Mouse (Mus musculus) left cerebral cortex, adult 18-20 months (tissue): ENCODE measurements around the gene Pex26. TPM values are rescaled to one million over a fixed set of nuclear protein-coding genes. Genes with fewer than 3 reads are reported as not detected.

ENCODE experiments used
- DNase-seq, 2 experiments: peaks; one replicate each; pipeline ENCODE4 v3.0.0; 2021 to 2022; ENCODE audit warnings: low spot score in 2 of 2, mixed read lengths in 1 of 2
- total RNA-seq, 2 experiments: library from RNA; stranded (reverse); gene quantifications; 2 replicates each; pipeline ENCODE4 v1.2.3; 2021

Gene Pex26
- total RNA-seq, 2 experiments from 2014 or later = 14.4 to 16.4 TPM

DNA sequence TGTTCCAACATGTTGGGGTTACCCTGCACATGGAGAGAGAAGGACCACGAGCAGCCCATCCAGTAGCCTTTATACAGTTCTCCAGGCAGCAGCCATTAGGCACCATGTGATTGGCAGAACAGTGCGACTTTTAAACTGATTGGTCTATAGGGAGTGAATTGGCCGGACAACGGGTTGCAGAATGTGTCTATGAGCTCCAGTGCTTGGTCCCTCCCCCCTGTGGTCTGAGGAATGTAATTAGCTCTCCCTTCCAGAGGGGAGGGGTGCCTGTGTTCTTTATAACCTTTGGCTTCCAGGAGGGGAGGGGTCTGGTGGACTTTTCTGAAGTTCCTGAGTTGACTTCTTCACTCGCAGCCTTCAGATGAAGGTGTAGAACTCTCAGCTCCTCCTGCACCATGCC lies 18.6 kb downstream of the Pex26 start:
- no peak for DNase-seq

DNA sequence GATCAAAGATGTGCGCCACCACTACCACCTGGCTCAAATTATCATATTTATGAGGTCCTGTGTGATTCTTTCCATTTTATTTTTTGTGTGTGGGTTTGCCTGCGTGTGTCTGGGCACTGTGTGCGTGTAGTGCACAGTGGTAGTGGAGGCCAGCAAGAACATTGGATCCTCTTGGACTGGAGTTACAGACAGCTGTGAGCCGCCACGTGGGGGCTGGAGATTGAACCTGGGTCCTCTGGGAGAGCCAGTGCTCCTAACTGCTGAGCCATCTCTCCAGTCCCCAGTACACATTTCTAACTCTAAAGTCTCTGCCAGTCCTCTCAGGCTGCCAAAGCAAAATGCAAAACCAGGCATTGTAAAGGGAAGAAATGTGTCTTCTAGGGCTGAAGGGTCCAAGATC lies 23.0 kb downstream of the Pex26 start:
- no peak for DNase-seq

DNA sequence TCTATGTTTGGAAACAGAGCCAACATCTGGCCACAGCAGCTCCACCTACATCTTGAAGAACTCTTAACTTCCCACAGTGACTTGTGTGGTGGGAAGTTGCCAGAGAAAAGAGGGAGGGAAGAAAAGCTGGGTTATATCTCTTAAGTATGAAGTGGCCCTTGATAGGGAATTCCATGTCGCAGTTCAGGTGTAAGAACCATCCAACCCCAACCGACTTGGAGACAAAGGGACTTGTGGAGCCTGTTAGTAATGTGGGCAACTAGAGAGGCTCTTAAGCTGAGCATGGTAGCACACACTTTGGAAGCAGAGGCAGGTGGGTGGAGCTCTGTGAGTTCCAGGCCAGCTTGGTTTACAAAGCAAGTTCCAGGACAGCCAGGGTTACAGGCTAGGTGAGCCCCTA lies 26.1 kb downstream of the Pex26 start:
- no peak for DNase-seq

DNA sequence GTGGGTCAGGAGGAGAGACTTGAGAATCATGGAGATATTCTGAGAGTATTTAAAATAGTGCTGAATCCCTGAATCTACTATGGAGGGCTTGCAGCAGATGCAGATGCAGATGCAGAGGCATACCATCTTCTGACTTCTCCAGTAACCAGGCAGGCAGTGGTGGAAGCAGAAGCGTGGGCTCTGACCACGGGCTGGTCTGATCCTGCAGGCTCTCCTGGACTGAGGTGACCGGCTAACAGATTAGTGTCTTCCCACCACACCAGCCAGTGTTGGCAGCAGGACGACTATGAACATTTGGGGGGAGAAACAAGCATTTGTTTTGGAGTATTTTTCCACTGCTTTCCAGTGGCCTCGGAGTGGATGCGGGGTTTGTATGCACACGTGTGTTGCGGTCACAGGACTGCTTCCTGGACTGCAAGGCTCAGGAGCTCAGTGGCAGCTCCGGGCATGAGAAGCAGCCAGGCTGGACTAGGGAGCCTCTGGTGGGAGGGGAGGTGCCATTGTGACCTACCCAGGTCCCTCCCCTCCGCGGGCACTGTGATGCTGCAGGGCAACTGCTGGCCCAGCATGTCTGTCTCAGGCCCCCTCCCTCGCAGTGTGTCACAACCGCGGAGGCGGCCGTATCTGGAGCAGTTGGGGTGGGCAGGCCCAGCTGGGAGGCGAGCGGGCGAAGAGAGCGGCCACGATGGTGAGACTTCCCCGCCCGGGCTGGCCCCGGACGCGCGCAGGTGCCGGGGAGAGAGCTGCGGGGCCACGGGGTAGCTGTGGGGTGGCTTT lies 26.9 kb downstream of the Pex26 start, which contains the start of gene Tuba8:
Gene Tuba8 (plus strand): TSS at position 548 of the 777 bp plus-strand sequence.
- peak; percentile 79 to 84 for DNase-seq

DNA sequence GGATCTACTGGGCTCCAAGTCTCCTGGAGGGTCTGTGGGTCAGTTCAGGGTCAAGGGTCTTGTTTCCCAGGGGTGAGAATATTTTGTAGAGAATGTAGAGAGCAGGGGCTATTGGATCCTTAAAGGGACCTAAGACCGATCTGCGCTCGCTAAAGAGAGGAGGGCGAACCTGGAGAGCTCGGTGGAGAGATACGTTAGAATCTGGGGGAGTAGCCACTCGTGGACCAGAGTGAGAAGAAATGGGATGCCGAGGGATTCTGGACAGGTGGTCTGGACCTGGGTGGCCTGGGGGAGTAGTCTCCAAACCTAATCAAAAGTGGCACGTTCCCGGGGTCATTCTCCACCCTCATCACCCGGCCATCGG lies 27.4 kb downstream of the Pex26 start:
- no peak for DNase-seq

DNA sequence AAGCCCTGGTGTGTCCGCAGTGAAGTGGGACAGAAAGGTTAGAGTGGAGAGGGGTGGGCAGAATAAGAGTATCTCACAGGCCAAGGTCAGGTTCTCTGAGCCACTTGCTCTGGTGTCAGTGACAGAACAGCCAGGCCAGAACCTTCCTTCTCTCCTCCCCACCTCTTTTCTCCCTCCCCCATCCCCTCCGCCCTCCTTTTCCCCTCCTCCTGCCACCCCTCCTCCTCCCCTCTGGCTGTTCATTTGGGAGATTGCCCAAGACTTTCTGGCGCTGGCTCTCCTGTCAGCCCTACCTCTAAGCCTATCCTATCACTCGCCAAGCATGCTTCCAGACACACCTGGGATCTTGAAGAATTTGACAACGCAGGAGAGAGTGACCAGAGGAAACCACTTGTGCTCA lies 28.3 kb downstream of the Pex26 start:
- DNase-seq = no peak

DNA sequence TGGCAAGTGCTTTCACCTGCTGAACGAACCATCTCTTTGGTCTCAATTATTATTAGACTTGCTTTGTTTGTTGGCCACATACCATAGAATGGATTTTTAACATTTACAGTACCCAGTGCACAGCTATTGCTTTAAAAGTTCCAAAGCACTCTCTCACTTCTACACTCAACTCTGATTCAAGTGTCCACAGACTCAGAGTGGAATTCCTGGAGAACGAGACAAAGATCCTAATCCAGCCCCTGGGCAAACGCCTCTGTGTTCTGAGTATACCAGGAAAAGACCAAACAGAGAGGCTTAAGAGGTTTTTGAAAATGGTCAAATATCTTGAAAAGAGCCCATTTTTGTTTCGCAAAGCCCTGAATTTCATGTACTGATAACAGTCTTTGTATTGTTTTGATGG lies 29.5 kb downstream of the Pex26 start:
- no peak for DNase-seq

DNA sequence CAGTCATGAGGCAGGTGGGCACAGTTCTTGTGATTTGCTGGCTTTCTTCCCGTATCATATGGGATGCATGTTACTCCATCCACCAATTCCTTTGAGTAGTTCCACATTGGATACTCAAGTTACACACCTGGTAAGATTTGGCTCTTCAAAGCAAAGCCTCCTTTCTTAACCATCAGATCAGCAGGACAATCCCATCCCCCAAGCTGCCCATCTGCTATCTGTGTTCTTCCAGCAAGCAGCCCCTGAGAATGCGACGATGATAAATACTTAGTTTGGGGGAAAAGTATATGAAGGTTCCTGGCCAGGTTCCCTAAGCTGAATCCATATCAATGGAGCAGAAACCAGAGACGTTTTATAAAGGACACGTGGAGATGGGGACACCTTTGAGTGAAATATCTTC lies 30.8 kb downstream of the Pex26 start:
- no peak for DNase-seq

DNA sequence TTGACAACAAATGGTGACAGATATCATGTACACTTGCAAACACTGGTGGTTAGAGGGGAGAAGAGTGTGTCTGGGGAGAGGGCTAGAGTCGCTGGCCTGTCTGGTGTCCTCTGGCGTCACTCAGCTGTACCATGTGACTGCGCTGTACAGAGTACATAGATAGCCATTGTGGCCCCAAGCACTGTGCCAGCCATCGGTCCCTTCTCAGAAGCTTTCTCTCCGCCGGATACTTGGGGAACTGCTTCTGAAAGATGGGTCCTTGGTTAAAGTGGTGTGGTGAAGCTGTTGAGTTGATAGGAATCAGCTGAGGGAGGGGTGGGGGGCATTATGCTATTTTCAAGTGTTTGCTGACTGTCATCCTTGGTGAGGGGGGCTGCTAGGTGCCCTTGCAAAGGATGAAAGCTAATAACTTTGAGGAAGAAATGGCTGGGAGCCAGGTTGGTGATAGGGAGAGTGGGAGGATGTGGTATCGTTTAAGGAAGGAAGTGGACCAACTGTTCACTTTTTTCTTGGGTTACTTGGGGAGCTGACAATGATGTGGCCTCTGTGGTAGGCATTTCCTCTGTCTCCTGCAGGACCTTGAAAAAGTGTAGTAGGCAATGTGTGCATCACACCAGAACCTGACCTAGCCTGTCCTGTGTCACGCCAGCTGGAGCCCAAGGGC lies 31.3 kb downstream of the Pex26 start:
- no peak for DNase-seq

DNA sequence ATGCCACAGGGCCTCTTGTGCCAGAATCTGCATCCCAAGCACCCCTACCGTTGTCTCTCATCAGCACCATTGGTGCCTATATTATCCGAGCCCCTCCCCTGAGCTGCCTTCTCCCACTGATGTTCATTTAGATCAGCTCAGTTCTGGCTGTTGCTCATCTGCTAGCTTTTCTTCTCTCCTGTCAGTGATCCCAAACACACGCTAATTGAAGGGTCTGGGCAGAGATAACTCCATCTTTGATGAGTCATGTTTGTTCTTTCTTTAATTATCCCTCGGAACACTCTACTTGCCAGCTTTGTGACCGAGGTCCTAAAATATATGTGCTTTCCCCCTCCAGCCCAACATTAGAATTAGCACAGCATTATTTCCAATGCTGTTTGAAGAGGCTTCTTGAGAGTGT lies 31.9 kb downstream of the Pex26 start:
- DNase-seq = no peak

DNA sequence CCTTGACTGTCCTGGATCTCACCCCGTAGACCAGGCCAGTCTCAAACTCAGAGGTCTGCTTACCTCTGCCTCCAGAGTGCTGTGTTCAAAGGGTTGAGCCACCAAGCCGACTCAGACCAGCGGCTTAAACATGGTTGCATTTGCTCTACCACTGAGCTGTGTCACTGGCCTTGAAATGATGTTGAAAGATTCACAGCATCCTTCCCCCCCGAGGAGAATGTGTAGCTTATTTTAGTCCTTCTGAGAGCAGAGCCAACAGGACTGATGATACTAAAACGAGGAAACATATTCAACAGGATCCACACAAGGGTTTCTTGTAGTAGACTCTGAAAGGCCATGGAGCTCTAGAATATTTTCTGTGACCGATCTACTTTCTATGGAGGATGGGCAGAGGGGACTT lies 32.4 kb downstream of the Pex26 start:
- DNase-seq = no peak

DNA sequence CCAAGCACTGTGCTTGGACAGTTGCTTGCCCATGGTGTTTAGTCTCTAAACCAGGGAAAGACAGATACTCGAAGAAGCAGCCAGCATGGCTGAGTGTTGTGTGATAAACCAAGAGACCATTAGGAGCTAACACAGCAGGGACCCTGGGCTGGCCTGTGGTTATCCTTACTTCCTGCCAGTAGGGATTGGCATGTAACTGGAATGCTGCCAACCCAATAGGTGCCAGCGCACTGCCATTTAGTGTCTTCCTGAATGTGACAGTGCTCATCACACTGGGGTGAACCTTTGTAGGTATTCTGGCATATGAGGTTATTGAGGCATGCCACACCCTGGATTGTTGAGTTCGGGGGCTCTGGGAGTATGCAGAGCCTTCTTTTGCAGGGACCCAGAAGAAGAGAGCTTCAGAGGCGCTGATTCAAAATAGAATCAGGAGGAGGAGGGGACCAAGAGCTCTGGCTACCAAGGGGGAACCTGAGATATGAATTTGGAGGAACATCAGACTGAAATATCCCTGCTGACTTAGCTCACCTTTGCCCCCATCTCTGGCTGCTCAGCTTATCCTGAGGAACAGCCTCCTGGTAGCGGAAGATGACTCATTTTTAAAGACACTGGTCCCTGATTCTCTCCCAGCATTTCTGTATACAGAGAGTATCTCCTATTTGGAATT lies 33.3 kb downstream of the Pex26 start:
- no peak for DNase-seq

DNA sequence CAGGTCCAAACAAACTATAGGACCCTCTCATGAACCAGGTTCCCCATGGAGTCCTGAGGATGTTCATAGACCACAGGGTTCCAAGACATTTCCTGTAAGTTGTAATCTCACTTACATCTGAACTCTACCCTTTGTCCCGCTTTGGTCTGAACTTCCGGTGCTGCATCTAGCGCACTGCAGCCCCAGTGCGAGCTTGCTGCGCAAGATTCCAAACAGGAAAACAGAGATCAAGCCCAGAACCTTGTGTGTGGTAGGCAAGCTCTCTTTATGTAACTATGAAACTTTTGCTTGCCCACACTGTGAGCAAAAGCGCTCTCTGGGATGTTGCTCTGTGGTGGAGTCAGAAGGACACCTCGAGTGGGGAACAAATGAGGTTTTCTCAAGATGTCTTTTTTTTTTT lies 34.5 kb downstream of the Pex26 start:
- no peak for DNase-seq

DNA sequence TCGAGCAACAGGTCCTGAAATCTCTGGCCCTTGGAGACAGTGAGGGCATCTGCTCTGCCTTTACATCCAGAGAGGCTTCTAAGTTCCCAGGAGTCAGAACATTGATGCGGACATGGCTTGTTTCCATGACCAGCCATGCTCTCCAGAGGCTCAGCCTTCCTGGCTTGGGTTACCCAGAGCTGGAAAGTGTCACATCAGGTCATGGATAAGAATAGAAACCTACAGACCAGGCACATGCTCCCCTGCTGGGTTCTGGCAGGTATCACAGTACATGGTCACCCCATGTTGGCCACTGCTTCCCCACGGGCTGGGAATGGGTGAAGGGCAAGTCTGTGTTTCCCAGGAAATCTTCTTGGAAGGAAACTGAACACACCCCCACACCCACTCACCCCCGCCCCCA lies 35.9 kb downstream of the Pex26 start:
- DNase-seq = no peak

DNA sequence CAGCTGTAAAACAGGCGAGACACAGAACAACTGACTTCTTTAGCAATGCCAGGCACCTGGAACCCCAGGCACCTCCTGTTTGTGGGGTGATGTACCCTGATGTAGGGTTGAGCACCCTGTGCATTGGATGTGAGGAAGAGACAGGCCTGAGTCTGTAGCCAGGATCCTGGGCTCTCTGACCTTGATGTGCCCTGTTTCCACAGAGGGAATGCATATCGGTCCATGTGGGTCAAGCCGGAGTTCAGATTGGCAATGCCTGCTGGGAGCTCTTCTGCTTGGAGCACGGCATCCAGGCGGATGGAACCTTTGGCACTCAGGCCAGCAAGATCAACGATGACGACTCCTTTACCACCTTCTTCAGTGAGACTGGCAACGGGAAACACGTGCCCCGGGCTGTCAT lies 36.7 kb downstream of the Pex26 start:
- DNase-seq = no peak

DNA sequence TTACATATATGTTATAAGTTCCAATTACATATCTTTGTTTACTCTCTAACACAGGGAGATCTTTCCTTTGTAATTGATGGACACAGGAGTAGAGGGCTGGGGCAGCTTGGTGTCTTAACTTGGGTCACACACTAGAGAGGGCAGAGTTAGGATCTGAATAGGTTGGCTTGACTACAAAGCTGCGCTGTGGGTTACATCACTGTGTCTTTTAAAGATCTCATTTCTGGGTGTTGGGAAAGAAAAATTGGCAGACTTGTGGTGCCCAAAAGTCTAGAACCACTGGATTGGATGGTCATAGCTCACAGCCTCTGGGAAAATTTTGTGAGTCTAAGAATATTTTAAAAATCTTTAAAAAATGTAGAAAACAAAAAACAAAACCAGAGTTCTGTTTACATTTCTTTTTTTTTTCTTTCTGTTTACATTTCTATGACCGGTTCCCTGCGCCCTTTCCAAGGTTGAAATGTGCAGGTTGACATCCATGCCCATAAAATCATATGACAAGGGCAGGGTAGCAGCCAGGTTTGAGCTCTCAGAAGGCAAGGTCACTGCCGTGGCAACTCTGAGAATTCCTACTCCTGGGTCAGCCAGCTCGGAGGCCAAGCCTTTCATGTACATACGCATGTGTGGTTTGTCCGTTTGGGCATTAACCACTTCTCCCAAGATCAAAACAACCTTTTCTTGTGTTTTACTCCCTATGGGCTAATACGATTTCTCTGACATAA lies 38.6 kb downstream of the Pex26 start:
- no peak for DNase-seq

DNA sequence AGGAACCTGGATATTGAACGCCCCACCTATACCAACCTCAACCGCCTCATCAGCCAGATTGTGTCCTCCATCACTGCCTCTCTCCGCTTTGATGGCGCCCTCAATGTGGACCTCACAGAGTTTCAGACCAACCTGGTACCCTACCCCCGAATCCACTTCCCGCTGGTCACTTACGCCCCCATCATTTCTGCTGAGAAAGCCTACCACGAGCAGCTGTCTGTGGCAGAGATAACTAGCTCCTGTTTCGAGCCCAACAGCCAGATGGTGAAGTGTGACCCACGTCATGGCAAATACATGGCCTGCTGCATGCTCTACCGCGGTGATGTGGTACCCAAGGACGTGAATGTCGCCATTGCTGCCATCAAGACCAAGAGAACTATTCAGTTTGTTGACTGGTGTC lies 39.5 kb downstream of the Pex26 start:
- DNase-seq = no peak

DNA sequence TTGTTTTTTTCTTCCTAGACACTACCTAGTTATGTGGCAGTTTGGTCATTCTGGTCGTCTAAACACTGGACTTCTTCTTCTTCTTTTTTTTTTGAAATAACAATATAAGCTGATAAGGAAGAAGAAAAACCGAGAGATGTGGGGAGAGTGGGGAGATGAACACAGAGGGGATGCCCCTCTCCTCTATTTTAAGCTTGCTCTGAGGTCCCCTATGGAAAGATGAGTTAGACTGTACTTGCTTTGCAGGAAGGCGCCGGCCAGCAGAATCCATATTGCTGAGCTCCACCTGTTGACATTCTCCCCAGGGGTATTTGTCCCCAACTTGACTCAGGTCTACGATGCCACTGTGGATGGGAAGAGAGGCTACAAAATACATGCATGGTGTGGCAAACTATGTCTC lies 40.6 kb downstream of the Pex26 start:
- DNase-seq = no peak

DNA sequence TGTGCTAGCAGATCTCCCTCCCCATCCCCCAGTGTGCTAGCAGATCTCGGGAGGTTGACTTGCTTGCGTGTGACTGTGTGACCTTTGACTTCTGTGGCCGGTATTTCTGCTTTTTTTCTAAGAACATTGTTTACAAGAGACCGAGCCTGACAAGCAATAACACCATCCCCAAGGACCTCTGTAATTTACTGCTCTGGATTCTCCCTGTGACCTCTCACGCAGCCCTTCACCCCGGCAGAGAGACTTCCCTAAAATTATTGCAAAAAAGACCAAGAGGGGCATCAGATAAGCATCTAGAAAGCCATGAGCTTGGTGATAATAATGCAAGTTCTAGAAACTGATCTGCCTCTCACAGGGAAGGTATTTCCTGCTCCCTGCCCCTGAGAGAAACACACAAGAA lies 41.5 kb downstream of the Pex26 start:
- no peak for DNase-seq

DNA sequence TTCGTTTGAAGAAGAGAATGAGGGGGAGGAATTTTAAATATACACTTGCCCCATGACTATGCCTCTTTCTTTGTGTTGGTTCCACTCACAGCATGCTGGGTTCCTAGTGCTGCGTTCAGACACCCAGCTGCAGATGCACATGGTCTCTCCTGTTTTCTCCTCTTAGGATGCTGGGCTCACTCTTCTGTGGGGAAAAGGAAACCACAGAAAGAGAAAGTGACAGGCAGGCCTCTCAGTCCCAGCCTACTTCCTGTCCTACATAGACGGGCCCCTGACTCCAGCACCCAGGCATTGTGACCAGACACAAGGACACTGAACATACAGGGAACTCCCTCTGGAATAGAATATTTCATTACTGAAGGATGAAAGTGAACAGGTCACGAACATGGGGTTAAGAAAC lies 42.6 kb downstream of the Pex26 start:
- DNase-seq = no peak

DNA sequence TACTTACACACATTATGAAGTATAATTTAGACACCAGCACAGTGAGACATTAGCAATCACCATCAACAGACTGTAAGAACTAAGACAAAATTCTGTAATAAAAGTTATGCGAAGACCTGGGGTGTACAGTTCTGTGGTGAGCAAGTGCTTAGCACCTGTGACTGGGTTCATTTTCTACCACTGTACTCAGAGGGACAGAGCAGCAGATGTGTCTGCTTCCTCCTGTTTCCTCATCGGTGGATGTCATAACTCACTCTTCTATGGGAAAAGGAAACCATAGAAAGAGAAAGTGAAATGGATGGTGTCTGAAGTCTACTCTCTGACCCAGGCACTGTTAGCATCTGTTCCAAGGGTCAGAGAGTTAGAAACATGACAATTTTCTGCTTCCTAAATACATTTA lies 43.3 kb downstream of the Pex26 start:
- no peak for DNase-seq

DNA sequence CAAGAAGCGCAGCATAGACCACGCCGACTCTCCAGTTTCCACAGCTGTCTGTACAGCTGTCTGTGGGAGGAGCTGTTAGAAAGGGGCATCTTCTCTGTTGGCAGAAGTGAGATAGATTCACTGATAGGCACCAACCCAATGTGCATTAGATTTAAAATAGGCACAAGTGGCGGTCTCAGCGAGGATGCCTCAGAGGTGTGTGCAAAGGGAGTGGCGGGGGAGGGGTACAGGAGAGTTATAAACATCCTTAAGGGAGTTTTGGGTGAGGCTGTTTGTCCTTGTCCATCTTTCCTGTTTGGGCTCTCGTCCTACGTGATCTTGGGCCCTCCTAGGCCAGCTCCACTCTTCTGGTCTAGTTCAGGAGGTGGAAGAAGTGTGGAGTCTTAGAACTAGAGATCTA lies 45.0 kb downstream of the Pex26 start:
- no peak for DNase-seq
